Mouse (Mus musculus): Measurements from ENCODE around the gene Pla2g6. TPM values are rescaled to one million over a fixed set of nuclear protein-coding genes. Genes with fewer than 3 reads are reported as not detected.

The Pla2g6 gene
- polyA plus RNA-seq, 1 experiment from 2014 or later: 20.4 TPM

DNA sequence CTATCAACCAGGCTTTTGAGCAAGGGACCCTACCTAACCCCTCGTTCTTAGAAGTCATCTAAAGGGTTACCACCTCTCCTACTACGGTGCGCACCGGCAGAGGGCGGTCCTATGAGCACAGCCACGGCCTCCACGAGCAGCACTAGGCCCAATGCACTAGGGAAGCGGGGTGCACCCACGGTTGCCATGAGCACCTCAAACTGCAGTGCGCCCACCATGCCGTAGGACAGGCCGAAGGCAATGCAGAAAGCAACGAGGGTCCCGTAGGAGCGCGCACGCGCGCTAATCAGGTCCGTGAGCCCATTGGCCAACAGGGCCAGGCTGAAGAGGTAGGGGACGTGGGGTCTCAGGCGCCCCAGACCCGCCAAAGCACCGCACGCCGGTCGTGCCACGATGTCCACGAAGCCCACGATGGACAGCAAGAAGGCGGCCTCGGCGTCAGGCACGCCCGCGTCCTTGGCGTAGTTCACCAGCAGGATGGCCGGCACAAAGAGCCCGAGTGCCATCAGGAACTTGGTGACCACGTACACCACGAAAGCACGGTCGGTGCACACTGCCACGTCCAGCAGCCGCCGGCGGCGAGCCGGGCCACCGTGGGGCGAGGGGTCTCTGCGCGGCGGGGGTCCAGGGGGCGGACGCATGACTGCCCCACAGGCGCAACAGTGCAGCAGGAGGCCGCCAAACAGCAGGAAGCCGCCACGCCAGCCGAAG is 76.3 kb downstream of the Pla2g6 start:
- Histone ChIP-seq H3K4me3 (ENCODE audit: low read depth, low read length) (peak overlapping the region; percentile 28), H3K4me1 (replicated peaks; ENCODE audit: control insufficient read depth, insufficient read depth, low read length) (peaks cover 10% of the 10 kb centered on the region), H3K4me2 (replicated peaks; ENCODE audit: low read depth, low read length) (peak overlapping the region; percentile 60), H3K9ac (ENCODE audit: low read depth, low read length) (peak overlapping the region; percentile 54), H3K27me3 (ENCODE audit: control insufficient read depth, insufficient read depth, low read length) (peaks cover 34% of the 10 kb centered on the region), H3K27ac (ENCODE audit: low read depth, low read length) (no peak overlapping the region), H3K36me3 (ENCODE audit: control insufficient read depth, insufficient read depth, low read length) (peaks cover 4% of the 10 kb centered on the region), H3K9me3 (ENCODE audit: control insufficient read depth, low read length) (no peaks in the 10 kb centered on the region)
- WGBS: 2% methylated on average over 60 of the region's 61 CpGs
- DNase-seq (ENCODE audit: low spot score): peak; percentile 72
- ATAC-seq (ENCODE audit: low FRiP score): peak; percentile 59

DNA sequence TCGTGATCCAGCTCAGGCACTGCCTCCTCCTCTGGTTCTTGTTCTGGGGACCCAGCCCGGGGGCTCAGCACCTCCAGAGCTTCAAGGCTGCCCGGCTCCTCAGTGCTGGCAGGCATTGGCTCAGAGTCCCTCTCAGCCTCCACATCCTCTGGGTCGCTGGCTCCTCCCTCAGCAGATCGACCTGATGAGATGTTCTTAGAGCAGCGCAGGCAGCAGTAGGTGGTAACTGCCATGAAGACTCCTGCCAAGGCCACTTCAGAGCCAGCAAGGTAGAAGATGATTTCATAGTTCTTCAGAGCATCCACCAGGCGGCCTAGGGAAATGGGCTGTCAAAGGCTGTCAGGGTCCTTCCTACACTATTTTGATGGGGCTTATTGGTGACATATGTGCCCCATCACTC is 77.0 kb downstream of the Pla2g6 start:
- DNase-seq (ENCODE audit: low spot score) (no peak), ATAC-seq (ENCODE audit: low FRiP score) (no peak)
- Histone ChIP-seq H3K4me1 (replicated peaks; ENCODE audit: control insufficient read depth, insufficient read depth, low read length) (peaks cover 10% of the 10 kb centered on the region), H3K27me3 (ENCODE audit: control insufficient read depth, insufficient read depth, low read length) (peaks cover 34% of the 10 kb centered on the region), H3K4me3 (ENCODE audit: low read depth, low read length) (no peak overlapping the region), H3K4me2 (replicated peaks; ENCODE audit: low read depth, low read length) (no peak overlapping the region), H3K27ac (ENCODE audit: low read depth, low read length) (no peak overlapping the region), H3K9me3 (ENCODE audit: control insufficient read depth, low read length) (no peaks in the 10 kb centered on the region), H3K9ac (ENCODE audit: low read depth, low read length) (no peak overlapping the region), H3K36me3 (ENCODE audit: control insufficient read depth, insufficient read depth, low read length) (peaks cover 7% of the 10 kb centered on the region)
- WGBS: 54% methylated on average over 7 of the region's 7 CpGs

DNA sequence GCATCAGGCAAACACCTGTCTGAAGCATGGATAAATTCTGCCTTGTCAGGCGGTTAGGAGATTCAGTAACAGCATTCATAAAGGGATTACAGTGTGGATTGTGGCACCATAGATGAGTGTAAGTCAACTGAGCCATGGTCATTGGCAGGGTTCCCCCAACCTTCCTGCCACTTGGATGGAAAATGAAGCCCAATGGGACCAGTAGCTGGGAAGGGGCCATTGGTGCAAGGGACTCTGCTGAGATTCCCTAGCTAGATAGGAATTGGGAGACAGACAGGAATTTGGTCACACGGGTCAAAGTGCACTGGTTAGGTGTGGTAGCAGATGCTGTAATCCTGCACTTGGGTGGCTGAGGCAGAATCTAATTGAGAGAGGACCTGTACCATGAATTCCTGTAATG is 78.0 kb downstream of the Pla2g6 start:
- Histone ChIP-seq H3K9ac (ENCODE audit: low read depth, low read length) (no peak overlapping the region), H3K27me3 (ENCODE audit: control insufficient read depth, insufficient read depth, low read length) (peaks cover 34% of the 10 kb centered on the region), H3K9me3 (ENCODE audit: control insufficient read depth, low read length) (no peaks in the 10 kb centered on the region), H3K4me1 (replicated peaks; ENCODE audit: control insufficient read depth, insufficient read depth, low read length) (peaks cover 10% of the 10 kb centered on the region), H3K4me2 (replicated peaks; ENCODE audit: low read depth, low read length) (no peak overlapping the region), H3K36me3 (ENCODE audit: control insufficient read depth, insufficient read depth, low read length) (peaks cover 12% of the 10 kb centered on the region), H3K4me3 (ENCODE audit: low read depth, low read length) (no peak overlapping the region), H3K27ac (ENCODE audit: low read depth, low read length) (no peak overlapping the region)
- DNase-seq (ENCODE audit: low spot score) (no peak), ATAC-seq (ENCODE audit: low FRiP score) (no peak)
- 85% methylated on average over 2 of the region's 2 CpGs for WGBS

DNA sequence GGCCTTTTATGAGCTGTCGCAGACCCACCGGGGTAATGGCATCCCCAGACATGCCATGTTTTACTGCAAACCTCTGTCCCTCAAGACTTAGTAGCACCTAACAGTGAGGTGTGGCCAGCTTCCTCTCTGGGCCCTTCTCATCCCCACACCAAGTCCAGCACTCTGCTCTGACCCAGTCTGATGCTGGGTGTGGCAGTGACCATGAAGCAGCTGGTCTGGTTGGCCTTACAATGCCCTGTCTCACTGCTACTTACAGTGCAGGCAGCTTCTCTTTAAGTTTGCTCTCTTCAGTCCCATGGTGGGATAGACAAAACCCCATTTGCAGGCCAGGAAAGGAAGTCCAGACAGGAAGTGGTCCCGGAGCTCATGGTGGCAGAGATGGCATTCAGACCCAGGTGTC is 82.9 kb downstream of the Pla2g6 start:
- no peaks in the 10 kb centered on the region for H3K27me3 ChIP-seq (ENCODE audit: control insufficient read depth, insufficient read depth, low read length)
- ATAC-seq (ENCODE audit: low FRiP score) (no peak), DNase-seq (ENCODE audit: low spot score) (no peak)
- H3K27ac ChIP-seq (ENCODE audit: low read depth, low read length): no peak overlapping the region
- WGBS: 88% methylated on average over 3 of the region's 3 CpGs
- no peak overlapping the region for H3K4me2 ChIP-seq (replicated peaks; ENCODE audit: low read depth, low read length)
- peaks cover 13% of the 10 kb centered on the region for H3K36me3 ChIP-seq (ENCODE audit: control insufficient read depth, insufficient read depth, low read length)
- peaks cover 3% of the 10 kb centered on the region; the same call in 1 of the 2 replicates for H3K4me1 ChIP-seq (replicated peaks; ENCODE audit: control insufficient read depth, insufficient read depth, low read length)
- H3K9me3 ChIP-seq (ENCODE audit: control insufficient read depth, low read length): no peaks in the 10 kb centered on the region
- H3K4me3 ChIP-seq (ENCODE audit: low read depth, low read length): no peak overlapping the region
- H3K9ac ChIP-seq (ENCODE audit: low read depth, low read length): no peak overlapping the region

DNA sequence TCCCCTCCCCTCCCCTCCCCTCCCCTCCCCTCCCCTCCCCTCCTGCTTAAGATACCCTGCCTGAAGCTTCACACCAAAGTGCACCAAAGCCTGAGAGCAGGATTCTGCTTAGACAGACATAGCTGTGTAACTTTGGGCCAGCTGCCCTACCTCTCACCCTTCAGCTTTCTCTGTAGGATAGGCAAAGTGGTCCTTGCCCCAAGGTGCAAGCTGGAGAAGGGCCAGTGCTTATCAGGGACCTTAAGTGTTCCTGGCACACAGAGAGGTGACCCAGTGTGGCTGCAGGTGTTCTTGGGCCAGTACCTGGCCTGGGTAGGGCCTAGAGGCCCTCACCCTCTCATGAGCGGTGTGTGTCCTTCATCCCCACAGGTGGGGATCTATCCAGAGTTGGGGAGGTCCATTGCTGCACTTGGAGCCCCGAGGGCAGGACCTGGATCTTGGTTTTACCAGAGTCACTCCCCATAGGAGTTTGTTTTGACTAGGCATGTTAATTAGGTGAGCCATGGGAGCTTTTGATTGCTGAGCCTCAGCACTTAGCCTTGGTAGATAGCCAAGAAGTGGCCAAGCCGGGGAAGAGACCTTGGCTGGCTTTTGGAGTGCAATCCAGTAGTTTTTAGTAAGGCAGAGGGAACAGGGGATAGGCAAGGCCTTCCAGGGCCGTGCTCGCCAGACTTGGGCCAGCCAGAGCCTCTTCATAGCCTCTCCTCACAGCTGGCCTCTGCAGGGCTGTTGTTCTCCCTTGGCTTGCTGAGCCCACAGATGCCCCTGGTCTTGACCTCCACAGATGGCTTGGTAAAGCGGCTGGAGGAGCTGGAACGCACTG is 83.9 kb downstream of the Pla2g6 start:
- H3K27ac ChIP-seq (ENCODE audit: low read depth, low read length): no peak overlapping the region
- no peak overlapping the region for H3K4me2 ChIP-seq (replicated peaks; ENCODE audit: low read depth, low read length)
- peaks cover 3% of the 10 kb centered on the region; the same call in 1 of the 2 replicates for H3K4me1 ChIP-seq (replicated peaks; ENCODE audit: control insufficient read depth, insufficient read depth, low read length)
- no peak overlapping the region for H3K9ac ChIP-seq (ENCODE audit: low read depth, low read length)
- no peaks in the 10 kb centered on the region for H3K27me3 ChIP-seq (ENCODE audit: control insufficient read depth, insufficient read depth, low read length)
- DNase-seq (ENCODE audit: low spot score) (no peak), ATAC-seq (ENCODE audit: low FRiP score) (no peak)
- H3K4me3 ChIP-seq (ENCODE audit: low read depth, low read length): no peak overlapping the region
- H3K36me3 ChIP-seq (ENCODE audit: control insufficient read depth, insufficient read depth, low read length): peaks cover 13% of the 10 kb centered on the region
- WGBS: 72% methylated on average over 7 of the region's 7 CpGs
- H3K9me3 ChIP-seq (ENCODE audit: control insufficient read depth, low read length): no peaks in the 10 kb centered on the region

DNA sequence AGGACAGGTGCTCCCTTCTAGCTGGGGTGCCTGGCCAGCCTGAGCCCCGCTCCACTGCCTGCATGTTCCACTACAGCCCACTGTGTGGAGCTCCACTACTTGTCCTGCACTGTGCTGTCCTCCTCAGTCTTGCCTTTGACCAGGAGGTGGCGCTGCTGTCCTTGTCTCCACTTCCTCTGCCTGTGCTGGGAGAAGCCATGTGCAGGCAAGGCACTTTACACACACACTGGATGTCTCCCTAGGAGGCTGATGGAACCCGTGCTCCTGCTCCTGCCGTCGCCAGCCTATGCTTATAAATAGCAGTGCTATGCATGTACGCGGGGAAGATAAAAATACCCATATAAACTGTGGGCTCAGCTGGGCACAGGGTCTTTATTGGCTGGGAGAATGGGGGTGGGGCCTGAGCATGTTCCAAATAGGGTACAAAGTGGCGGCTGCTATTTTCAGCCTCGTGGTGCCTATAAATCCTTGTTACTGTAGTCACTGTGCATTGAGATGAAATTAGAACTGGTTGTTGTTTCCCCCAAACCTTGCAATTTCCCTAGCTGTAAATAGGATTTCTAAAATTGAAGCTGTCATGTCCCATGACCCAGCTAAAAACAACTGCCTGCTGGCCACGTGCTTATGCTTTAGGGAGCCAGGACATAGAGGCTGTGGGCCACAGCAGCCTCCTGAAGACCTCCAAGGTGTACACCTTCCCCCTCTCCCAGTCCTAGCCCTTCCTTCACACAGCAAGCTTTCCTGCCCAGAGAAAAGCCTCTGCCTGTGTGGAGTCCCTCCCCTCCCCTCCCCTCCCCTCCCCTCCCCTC is 84.8 kb downstream of the Pla2g6 start:
- no peak overlapping the region for H3K27ac ChIP-seq (ENCODE audit: low read depth, low read length)

DNA sequence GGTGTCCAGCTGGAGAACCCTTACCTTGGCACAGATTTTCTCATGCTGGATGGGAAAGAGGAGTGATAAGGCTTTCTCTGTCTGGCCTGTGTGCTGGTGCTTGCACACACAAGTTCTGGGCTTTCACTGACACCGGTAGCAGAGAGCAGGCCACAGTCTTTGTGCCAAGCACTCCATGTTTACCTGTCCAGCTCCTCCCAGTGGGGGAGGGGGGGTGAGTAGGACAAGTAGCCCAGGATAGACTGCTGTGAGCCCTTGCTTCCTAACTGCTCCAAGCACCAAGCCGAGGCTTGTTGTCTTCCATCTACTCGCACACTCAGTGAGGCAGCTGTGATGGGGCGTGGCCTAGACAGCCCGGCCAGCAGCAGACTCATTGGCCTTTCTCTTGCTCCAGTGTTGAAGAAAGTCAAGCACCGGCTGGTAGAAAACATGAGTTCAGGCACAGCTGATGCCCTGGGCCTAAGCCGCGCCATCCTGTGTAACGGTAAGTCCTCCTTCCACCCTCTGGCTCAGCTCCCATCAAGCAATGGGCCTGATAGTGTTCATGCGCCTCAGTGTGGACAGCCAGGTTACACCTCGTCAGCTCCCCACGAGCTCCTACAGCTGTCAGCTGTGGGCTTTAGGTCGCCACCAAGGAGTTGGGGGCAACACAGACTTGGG is 85.5 kb downstream of the Pla2g6 start:
- Histone ChIP-seq H3K4me2 (replicated peaks; ENCODE audit: low read depth, low read length) (no peak overlapping the region), H3K9ac (ENCODE audit: low read depth, low read length) (no peak overlapping the region), H3K4me3 (ENCODE audit: low read depth, low read length) (no peak overlapping the region), H3K36me3 (ENCODE audit: control insufficient read depth, insufficient read depth, low read length) (peaks cover 9% of the 10 kb centered on the region), H3K4me1 (replicated peaks; ENCODE audit: control insufficient read depth, insufficient read depth, low read length) (peaks cover 3% of the 10 kb centered on the region; the same call in 1 of the 2 replicates), H3K27me3 (ENCODE audit: control insufficient read depth, insufficient read depth, low read length) (no peaks in the 10 kb centered on the region), H3K27ac (ENCODE audit: low read depth, low read length) (no peak overlapping the region), H3K9me3 (ENCODE audit: control insufficient read depth, low read length) (no peaks in the 10 kb centered on the region)
- WGBS: 74% methylated on average over 13 of the region's 13 CpGs
- ATAC-seq (ENCODE audit: low FRiP score) (no peak; the same call in 1 of the 2 replicates), DNase-seq (ENCODE audit: low spot score) (no peak)

More for the DNA sequence above, 84.8 kb downstream of the Pla2g6 start:
- Histone ChIP-seq H3K4me2 (replicated peaks; ENCODE audit: low read depth, low read length) (no peak overlapping the region), H3K4me3 (ENCODE audit: low read depth, low read length) (no peak overlapping the region), H3K36me3 (ENCODE audit: control insufficient read depth, insufficient read depth, low read length) (peaks cover 13% of the 10 kb centered on the region), H3K9me3 (ENCODE audit: control insufficient read depth, low read length) (no peaks in the 10 kb centered on the region), H3K4me1 (replicated peaks; ENCODE audit: control insufficient read depth, insufficient read depth, low read length) (peaks cover 3% of the 10 kb centered on the region; the same call in 1 of the 2 replicates), H3K9ac (ENCODE audit: low read depth, low read length) (no peak overlapping the region), H3K27me3 (ENCODE audit: control insufficient read depth, insufficient read depth, low read length) (no peaks in the 10 kb centered on the region)
- ATAC-seq (ENCODE audit: low FRiP score) (peak; percentile 96), DNase-seq (ENCODE audit: low spot score) (peak; percentile 96)
- 27% methylated on average over 10 of the region's 10 CpGs for WGBS

DNA sequence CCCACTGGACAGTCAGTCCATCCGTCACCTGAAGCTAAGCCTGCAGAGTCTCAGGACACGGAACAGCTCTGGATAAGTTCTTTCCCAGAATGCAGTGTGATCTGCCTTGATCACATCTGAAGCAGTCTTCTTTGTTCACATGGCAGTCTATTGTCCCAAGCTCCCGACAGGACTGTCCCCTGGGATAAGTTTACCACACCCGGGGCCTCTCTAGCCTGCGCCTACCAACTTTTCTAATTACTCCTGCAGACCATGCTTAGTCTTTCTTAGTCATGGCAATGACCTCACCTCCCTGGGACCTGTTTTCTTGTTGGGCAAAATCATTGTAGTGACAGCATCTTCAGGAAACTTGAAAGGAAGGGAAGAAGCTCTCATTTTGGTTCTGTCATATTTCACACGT is 90.2 kb downstream of the Pla2g6 start:
- no peak for DNase-seq (ENCODE audit: low spot score)
- Histone ChIP-seq H3K4me1 (replicated peaks; ENCODE audit: control insufficient read depth, insufficient read depth, low read length) (no peaks in the 10 kb centered on the region), H3K9ac (ENCODE audit: low read depth, low read length) (no peak overlapping the region), H3K4me3 (ENCODE audit: low read depth, low read length) (no peak overlapping the region), H3K4me2 (replicated peaks; ENCODE audit: low read depth, low read length) (no peak overlapping the region), H3K27me3 (ENCODE audit: control insufficient read depth, insufficient read depth, low read length) (no peaks in the 10 kb centered on the region), H3K36me3 (ENCODE audit: control insufficient read depth, insufficient read depth, low read length) (peaks cover 2% of the 10 kb centered on the region; the same call in 1 of the 2 replicates), H3K9me3 (ENCODE audit: control insufficient read depth, low read length) (no peaks in the 10 kb centered on the region), H3K27ac (ENCODE audit: low read depth, low read length) (no peak overlapping the region)
- 76% methylated on average over 6 of the region's 6 CpGs for WGBS
- ATAC-seq (ENCODE audit: low FRiP score): no peak

All from hindbrain, embryonic 11.5 days (tissue).